Mouse (Mus musculus): ENCODE results near the gene Pamr1.
A peak's percentile ranks its signal among the peaks of the same experiment; 100 is the strongest.

Gene Pamr1

DNA sequence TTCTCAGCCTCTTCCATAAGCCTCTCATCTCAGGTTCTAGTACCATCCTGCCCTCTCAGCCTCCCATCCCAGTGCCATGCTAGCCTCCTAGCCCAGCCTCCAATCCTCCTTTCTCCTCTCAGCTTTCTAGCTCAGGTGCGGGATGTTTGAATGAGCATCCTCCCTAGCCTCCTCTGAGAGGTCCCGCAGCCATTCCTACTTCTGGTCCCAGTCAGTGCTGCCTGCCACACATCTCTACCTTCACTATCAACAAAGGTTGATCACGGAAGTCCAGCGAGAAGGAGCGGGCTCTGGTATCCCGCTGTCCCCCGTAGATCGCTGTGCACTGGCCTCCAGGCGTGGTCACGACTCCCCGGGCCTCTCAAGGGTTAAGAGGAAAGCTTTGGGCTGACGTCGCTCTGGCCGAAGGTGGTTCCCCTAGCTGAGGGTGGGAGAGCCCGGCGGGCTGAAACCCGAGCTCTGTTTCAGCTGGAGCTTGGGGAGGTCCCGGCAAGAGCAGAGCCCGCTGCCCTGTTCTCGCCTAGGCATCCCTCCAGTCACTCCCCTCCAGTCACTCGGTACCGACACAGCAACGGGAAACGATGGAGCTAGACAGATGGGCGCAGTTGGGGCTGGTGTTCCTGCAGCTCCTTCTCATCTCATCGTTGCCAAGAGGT is at the start of gene Pamr1:
Gene Pamr1 (plus strand): TSS at position 402 of the 656 bp plus-strand sequence.
- DNase-seq (ENCODE audit: low spot score in 2 of 2), result no peak

DNA sequence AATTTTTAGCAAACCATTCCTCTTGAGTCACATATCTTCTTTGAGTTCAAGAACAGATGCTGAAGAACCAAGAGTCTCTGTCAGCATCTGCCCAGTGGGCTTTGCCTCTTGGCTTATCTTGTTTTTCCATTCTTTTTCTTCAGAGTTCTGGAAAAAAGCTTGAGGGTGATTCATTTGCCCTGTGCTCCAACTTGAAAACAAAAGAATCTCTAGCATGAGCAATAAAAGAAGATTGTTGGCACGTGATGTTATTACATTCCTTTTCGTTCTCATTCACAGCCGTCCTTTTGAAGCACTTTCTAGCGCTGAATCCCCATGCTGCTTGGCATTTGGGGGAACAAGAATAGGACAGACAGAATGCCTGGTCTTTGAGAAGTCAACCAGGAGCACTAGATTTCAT is 42.2 kb upstream of the Pamr1 start:
- no peak for DNase-seq (ENCODE audit: low spot score in 2 of 2)

GRCm38 (mm10) chr2:102508154-102508553 is 41.7 kb upstream of the Pamr1 start:
- no peak for DNase-seq (ENCODE audit: low spot score in 2 of 2)

DNA sequence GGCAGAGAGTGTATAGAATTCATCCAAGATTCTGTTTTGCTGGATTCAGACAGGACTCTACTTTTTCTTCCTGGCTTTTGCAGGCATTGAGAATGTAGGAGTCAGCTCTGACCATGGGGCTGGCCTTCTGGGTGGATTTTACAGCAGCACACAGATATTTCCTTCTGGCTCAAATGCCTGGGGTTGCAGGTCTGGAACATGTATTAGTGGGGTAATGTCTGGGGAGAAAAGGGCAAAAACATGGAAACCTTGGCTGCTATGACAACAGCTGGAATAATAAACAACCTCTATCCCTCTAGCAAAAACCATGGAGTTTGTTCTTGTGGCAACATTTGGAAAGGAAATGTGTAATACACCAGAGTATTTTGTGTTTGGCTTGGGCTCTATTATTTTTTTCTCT is 29.9 kb upstream of the Pamr1 start:
- no peak for DNase-seq (ENCODE audit: low spot score in 2 of 2)

DNA sequence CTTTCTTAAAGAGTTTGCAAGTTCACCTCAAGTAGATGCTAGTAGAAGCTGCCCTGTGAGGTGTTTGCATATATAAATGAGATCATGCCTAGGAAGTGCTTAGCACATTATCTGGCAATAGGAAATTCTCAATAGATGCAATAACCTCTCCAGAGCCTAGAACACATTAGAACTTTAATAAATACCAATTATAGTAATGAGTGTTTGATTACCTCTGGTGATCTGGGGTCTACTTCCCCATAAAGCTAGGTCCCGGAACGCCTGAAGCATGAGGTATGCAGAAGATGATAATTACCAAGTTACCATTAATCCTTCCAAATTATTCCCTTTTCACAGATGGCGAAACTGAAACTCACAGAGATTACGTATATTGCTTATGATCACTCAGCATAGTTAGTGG is 22.2 kb upstream of the Pamr1 start:
- no peak for DNase-seq (ENCODE audit: low spot score in 2 of 2)

DNA sequence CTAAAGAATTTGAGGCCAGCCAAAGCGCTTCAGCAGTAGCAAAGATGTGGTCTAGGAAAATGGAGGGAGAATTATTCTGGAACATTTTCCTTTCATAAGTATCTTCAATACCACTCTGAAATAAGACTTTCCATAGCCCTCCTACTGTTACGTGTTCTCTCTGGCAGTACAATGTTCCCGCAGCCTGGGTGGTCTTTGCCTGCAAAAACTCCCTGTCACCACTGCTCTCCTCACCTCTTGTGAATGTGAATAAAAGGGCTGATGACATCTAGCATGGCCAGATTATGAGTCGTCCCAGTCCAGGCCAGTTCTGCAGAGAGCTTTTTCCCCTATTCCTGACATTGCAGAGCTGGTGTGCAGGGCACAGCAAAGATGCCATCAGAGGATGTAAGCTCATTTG is 16.4 kb upstream of the Pamr1 start:
- DNase-seq (ENCODE audit: low spot score in 2 of 2), result no peak

GRCm38 (mm10) chr2:102536766-102537165 is 13.0 kb upstream of the Pamr1 start:
- DNase-seq (ENCODE audit: low spot score in 2 of 2), result no peak

- no peak for DNase-seq (ENCODE audit: low spot score in 2 of 2)
Measured at GRCm38 (mm10) chr2:102540438-102541230, 9.2 kb upstream of the Pamr1 start.

- no peak for DNase-seq (ENCODE audit: low spot score in 2 of 2)
Measured at GRCm38 (mm10) chr2:102541404-102542125, 8.2 kb upstream of the Pamr1 start.

- no peak for DNase-seq (ENCODE audit: low spot score in 2 of 2)
Measured at GRCm38 (mm10) chr2:102543961-102544719, 5.7 kb upstream of the Pamr1 start.

DNA sequence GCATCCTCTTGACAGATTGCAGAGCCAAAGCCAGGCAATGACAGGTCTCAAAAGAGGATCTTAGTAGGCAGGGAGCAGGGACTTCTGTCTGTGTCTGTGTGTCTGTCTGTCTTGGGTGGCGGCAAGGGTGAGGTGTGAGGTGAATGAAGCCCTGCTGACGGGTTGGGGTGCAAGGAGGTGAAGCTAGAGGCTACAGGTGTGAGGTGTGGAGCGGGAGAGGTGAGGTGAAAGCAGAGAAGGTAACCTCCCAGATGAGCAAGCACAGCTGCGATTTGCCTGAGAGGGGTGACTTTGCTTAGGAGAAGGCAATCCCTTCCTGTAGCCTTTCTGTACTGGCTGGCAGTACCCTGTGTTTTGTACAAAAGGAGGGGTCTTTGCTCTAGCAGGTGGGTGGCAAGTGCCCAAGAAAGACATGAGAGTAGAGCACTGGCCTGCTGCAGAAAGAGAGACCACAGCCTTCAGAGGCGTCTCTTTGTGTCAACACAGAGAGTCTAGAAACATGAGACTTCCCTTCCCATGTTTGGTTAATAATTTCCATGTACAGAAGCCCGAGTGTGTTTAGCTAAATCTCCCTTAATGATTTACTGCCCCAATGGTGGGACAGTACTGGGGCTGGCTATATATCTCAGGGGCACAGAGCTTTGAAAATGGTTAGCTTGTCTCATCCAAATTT is 1.2 kb downstream of the Pamr1 start:
- DNase-seq (ENCODE audit: low spot score in 2 of 2), result no peak

- no peak for DNase-seq (ENCODE audit: low spot score in 2 of 2)
Measured at GRCm38 (mm10) chr2:102551594-102551993, 1.8 kb downstream of the Pamr1 start.

- DNase-seq (ENCODE audit: low spot score in 2 of 2), result no peak
Measured at GRCm38 (mm10) chr2:102552095-102552537, 2.3 kb downstream of the Pamr1 start.

GRCm38 (mm10) chr2:102557085-102557484 is 7.3 kb downstream of the Pamr1 start:
- DNase-seq (ENCODE audit: low spot score in 2 of 2), result no peak

GRCm38 (mm10) chr2:102558965-102559364 is 9.2 kb downstream of the Pamr1 start:
- DNase-seq (ENCODE audit: low spot score in 2 of 2), result no peak

GRCm38 (mm10) chr2:102563848-102564247 is 14.0 kb downstream of the Pamr1 start:
- DNase-seq (ENCODE audit: low spot score in 2 of 2), result no peak

- no peak for DNase-seq (ENCODE audit: low spot score in 2 of 2)
Measured at GRCm38 (mm10) chr2:102579248-102579647, 29.4 kb downstream of the Pamr1 start.

GRCm38 (mm10) chr2:102589977-102590376 is 40.2 kb downstream of the Pamr1 start:
- peak in 1 of 2 experiments; percentile 34 for DNase-seq (ENCODE audit: low spot score in 2 of 2)

- DNase-seq (ENCODE audit: low spot score in 2 of 2), result no peak
Measured at GRCm38 (mm10) chr2:102594535-102594934, 44.7 kb downstream of the Pamr1 start.

DNA sequence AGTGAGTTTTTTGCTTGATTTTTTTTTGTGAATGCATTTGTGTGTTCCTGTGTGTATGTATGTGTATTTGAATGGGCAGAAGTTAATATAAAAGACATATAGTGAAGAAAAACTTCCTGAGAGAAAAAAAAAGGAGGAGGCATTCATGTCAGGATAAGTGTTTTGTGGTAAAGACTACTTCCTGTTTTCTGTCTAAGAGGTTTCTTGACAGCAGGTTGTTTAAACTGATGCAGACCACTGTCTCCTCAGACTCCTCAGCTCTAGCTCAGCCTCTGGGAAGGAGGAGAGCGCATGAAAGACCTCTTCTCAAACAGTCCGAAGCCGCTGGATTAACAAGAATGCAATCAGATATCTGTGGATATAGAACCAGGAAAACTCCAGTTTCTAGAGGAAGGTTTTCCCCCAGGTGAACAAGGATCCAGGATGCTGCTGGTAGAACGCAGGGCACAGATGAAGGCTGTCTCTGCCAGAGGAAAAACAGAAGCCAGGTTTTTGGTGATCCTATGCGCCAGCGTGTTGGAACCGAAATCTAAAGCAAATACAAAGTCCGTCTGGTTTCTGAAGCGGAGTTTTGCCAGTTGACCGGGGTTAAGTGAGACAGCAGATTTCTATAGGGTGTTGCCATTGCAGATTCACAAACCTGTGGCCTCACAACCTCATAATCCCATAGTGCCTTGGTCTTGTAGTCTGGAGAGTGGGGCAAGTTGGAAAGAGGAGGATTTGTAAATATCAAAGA is 45.8 kb downstream of the Pamr1 start:
- no peak for DNase-seq (ENCODE audit: low spot score in 2 of 2)
